Mouse (Mus musculus): ENCODE measurements around the gene Actr8. TPM values are rescaled to one million over a fixed set of nuclear protein-coding genes. Genes with fewer than 3 reads are reported as not detected.

Gene Actr8
- total and polyA plus RNA-seq, 3 experiments, result 14.5 to 39.9 (median 36.8) TPM

DNA sequence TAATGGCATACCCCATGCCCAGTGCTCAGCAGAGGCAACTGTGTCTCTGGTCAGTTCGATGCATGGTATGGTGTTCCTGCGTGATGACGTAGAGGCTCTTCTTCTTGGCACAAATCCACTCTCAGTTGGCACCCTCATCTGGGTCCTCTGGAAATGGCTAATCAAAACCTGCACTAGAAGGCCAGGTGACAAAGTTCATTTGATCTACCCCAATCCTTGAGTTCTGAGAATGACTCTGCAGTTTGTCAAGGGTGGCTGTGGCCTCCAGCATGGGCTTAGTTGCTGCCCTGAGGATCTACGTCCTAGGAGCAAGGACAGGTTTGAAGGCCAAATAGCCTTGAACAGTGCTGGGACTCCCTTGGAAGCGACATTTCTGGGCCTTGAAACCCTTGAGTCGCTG lies 40.7 kb downstream of the Actr8 start:
- H3K36me3 ChIP-seq (ENCODE audit: control insufficient read depth, insufficient read depth, low read length), result no peaks in the 10 kb centered on the region
- intact Hi-C loops (cut with DNase I), result no loop called here
- no peak overlapping the region for H3K9ac ChIP-seq (ENCODE audit: low read depth, low read length)
- DNase-seq, result no peak
- H3K4me1 ChIP-seq (ENCODE audit: control insufficient read depth, insufficient read depth, low read length), result no peaks in the 10 kb centered on the region
- WGBS, result 91% methylated on average over 6 of the region's 6 CpGs
- H3K79me2 ChIP-seq (replicated peaks; ENCODE audit: control insufficient read depth, insufficient read depth, low read length), result no peaks in the 10 kb centered on the region
- H3K27ac ChIP-seq, result no peak overlapping the region
- H3K27me3 ChIP-seq (ENCODE audit: control insufficient read depth, insufficient read depth, low read length), result no peaks in the 10 kb centered on the region
- no peak overlapping the region for H3K4me3 ChIP-seq
- no peak for TF ChIP-seq POLR2A (IDR thresholded peaks at IDR 0.05; ENCODE audit: insufficient read depth, low read depth, low read length)
- TF ChIP-seq EP300 (IDR thresholded peaks at IDR 0.05; ENCODE audit: insufficient read depth, low read depth, low read length), result no peak
- TF ChIP-seq CTCF (IDR thresholded peaks at IDR 0.05), result no peak

DNA sequence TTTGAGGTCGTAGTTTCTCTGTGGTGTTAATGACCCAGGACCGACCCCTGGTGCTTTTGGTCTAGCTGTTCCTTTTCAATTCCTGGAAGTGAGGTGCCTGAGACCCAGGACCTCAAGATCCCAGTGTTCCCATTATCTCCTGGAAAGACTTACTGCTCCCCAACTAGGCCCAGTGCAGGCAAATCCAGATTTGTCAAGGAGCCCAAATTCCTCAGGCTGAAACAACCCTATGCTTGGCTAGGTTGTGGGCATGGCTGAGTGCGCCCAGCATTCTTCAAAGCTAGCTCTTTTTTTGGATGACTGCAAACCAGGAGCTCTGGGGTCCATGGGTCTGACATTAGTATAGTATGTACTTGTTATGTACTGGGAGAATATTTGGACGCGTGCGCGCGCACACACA lies 41.2 kb downstream of the Actr8 start:
- WGBS, result 91% methylated on average over 8 of the region's 8 CpGs
- H3K79me2 ChIP-seq (replicated peaks; ENCODE audit: control insufficient read depth, insufficient read depth, low read length), result no peaks in the 10 kb centered on the region
- H3K9ac ChIP-seq (ENCODE audit: low read depth, low read length), result no peak overlapping the region
- TF ChIP-seq EP300 (IDR thresholded peaks at IDR 0.05; ENCODE audit: insufficient read depth, low read depth, low read length) (no peak), CTCF (IDR thresholded peaks at IDR 0.05) (no peak), POLR2A (IDR thresholded peaks at IDR 0.05; ENCODE audit: insufficient read depth, low read depth, low read length) (no peak)
- H3K27ac ChIP-seq, result no peak overlapping the region
- DNase-seq, result no peak
- H3K36me3 ChIP-seq (ENCODE audit: control insufficient read depth, insufficient read depth, low read length), result no peaks in the 10 kb centered on the region
- H3K4me3 ChIP-seq, result no peak overlapping the region
- H3K27me3 ChIP-seq (ENCODE audit: control insufficient read depth, insufficient read depth, low read length), result no peaks in the 10 kb centered on the region
- intact Hi-C loops (cut with DNase I), result no loop called here
- no peaks in the 10 kb centered on the region for H3K4me1 ChIP-seq (ENCODE audit: control insufficient read depth, insufficient read depth, low read length)

DNA sequence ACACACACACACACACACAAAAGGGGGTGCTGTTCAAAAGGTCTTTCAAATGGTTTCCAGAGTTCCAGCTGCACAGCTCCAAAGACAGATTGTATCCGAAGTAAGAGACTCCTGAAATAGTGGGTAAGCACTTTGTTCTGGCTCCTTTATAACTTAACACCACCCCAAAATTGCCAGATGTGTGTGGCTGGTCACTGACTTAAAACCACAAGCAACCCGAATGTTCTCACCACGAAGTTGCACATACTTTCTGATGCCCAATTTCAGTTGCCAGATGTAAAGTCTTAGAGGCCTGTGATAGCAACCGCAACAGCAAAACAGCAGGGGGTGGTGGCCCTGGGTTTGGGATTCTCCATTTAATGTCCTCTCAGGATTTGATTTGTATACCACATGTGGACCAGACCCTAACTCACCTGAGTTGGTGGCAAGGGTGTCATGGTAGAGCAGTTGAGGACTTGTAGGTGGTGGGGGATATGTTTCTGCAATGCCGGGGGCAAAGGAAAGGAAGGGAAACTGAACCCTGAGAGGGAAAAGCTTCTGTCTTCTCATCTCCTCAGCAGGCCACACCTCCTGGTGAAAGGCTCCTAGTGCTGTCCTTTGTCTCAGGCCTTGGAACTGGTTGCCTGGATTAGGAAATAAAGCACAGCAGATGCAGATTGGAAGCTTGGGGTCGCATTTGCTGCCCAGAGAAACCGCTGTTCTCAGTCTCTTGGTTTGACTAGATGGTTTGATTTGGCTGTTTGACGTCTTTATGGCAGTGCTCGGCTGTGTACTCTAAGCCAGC lies 41.8 kb downstream of the Actr8 start:
- H3K4me1 ChIP-seq (ENCODE audit: control insufficient read depth, insufficient read depth, low read length), result no peaks in the 10 kb centered on the region
- intact Hi-C loops (cut with DNase I), result no loop called here
- no peak overlapping the region for H3K4me3 ChIP-seq
- no peaks in the 10 kb centered on the region for H3K27me3 ChIP-seq (ENCODE audit: control insufficient read depth, insufficient read depth, low read length)
- H3K27ac ChIP-seq, result no peak overlapping the region
- H3K36me3 ChIP-seq (ENCODE audit: control insufficient read depth, insufficient read depth, low read length), result no peaks in the 10 kb centered on the region
- no peak overlapping the region for H3K9ac ChIP-seq (ENCODE audit: low read depth, low read length)
- 76% methylated on average over 9 of the region's 9 CpGs for WGBS
- H3K79me2 ChIP-seq (replicated peaks; ENCODE audit: control insufficient read depth, insufficient read depth, low read length), result no peaks in the 10 kb centered on the region
- TF ChIP-seq CTCF (IDR thresholded peaks at IDR 0.05) (no peak), POLR2A (IDR thresholded peaks at IDR 0.05; ENCODE audit: insufficient read depth, low read depth, low read length) (no peak), EP300 (IDR thresholded peaks at IDR 0.05; ENCODE audit: insufficient read depth, low read depth, low read length) (no peak)
- DNase-seq, result no peak

DNA sequence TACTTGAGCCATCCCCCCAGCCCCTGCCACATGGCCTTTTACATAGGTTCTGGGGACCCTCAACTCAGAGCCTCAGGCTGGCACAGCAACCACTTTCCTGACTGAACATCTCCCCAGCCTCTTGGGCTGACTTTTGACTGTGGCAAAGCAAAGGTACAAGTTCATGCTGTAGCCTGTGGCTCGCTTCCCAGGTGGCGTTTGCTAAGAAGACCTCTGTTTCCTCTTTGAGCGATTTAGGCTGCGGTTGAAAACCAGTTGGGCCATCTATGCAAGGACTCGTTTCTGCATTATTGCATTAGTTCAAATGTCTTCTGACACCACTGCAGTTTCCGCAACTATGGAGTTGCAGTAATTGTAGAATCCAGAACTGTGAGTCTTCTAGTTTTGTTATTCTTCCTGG lies 44.3 kb downstream of the Actr8 start:
- Histone ChIP-seq H3K27ac (no peak overlapping the region), H3K9ac (ENCODE audit: low read depth, low read length) (no peak overlapping the region), H3K36me3 (ENCODE audit: control insufficient read depth, insufficient read depth, low read length) (no peaks in the 10 kb centered on the region), H3K4me1 (ENCODE audit: control insufficient read depth, insufficient read depth, low read length) (no peaks in the 10 kb centered on the region), H3K4me3 (no peak overlapping the region), H3K79me2 (replicated peaks; ENCODE audit: control insufficient read depth, insufficient read depth, low read length) (no peaks in the 10 kb centered on the region), H3K27me3 (ENCODE audit: control insufficient read depth, insufficient read depth, low read length) (no peaks in the 10 kb centered on the region)
- TF ChIP-seq CTCF (IDR thresholded peaks at IDR 0.05) (no peak), POLR2A (IDR thresholded peaks at IDR 0.05; ENCODE audit: insufficient read depth, low read depth, low read length) (no peak), EP300 (IDR thresholded peaks at IDR 0.05; ENCODE audit: insufficient read depth, low read depth, low read length) (no peak)
- WGBS, result 89% methylated on average over 6 of the region's 6 CpGs
- no peak for DNase-seq
- intact Hi-C loops (cut with DNase I), result no loop called here

DNA sequence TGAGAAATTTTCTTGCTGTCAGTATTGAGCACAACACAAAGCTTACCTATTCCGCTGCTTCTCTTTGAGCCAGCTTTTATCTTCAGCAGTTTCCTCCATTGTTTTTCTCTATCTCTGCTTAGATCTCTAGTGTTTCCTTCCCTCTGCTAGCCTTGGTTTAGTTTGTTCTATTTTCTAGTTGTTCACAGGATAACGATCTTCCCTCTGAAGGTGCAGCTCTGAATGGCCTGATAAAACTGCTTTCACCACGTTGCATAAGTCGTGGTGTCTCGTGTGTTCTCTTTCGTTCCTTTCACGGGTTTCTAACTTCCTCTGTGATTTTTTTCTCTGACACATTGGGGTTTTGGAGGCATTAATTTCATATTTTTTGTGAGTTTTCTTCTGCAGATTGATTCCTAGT lies 46.2 kb downstream of the Actr8 start:
- Histone ChIP-seq H3K27me3 (ENCODE audit: control insufficient read depth, insufficient read depth, low read length) (no peaks in the 10 kb centered on the region), H3K4me3 (no peak overlapping the region), H3K36me3 (ENCODE audit: control insufficient read depth, insufficient read depth, low read length) (no peaks in the 10 kb centered on the region), H3K27ac (no peak overlapping the region), H3K9ac (ENCODE audit: low read depth, low read length) (no peak overlapping the region), H3K79me2 (replicated peaks; ENCODE audit: control insufficient read depth, insufficient read depth, low read length) (no peaks in the 10 kb centered on the region), H3K4me1 (ENCODE audit: control insufficient read depth, insufficient read depth, low read length) (no peaks in the 10 kb centered on the region)
- no peak for TF ChIP-seq CTCF (IDR thresholded peaks at IDR 0.05)
- TF ChIP-seq POLR2A (IDR thresholded peaks at IDR 0.05; ENCODE audit: insufficient read depth, low read depth, low read length), result no peak
- no peak for TF ChIP-seq EP300 (IDR thresholded peaks at IDR 0.05; ENCODE audit: insufficient read depth, low read depth, low read length)
- no peak for DNase-seq
- intact Hi-C loops (cut with DNase I), result no loop called here
- WGBS, result 29% methylated on average over 7 of the region's 7 CpGs

DNA sequence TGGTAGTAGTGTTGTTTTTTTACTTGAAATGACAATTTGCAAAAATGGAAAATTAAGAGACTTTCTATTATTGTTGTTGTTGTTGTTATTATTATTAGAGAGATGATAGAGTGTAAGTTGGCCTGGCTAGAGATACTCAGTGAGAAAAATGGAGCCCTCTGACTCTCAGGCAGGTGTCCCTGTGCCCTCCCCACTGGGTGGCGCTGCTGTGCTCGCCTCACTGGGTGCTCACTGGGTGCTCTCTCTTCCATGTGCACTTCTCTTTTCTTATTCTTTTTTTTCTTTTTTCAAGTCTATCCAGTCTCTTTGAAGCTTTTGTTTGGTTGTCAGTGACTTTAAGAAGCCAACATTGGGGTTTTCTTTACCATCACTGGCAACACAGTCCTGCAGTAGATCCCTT lies 49.2 kb downstream of the Actr8 start:
- Histone ChIP-seq H3K4me1 (ENCODE audit: control insufficient read depth, insufficient read depth, low read length) (no peaks in the 10 kb centered on the region), H3K79me2 (replicated peaks; ENCODE audit: control insufficient read depth, insufficient read depth, low read length) (no peaks in the 10 kb centered on the region), H3K27ac (no peak overlapping the region), H3K4me3 (no peak overlapping the region), H3K27me3 (ENCODE audit: control insufficient read depth, insufficient read depth, low read length) (no peaks in the 10 kb centered on the region), H3K36me3 (ENCODE audit: control insufficient read depth, insufficient read depth, low read length) (no peaks in the 10 kb centered on the region), H3K9ac (ENCODE audit: low read depth, low read length) (no peak overlapping the region)
- peak in 1 of 2 experiments; percentile 25 for DNase-seq
- intact Hi-C loops (cut with DNase I), result no loop called here
- WGBS, result 36% methylated on average over 2 of the region's 2 CpGs
- TF ChIP-seq CTCF (IDR thresholded peaks at IDR 0.05) (peak; percentile 46), POLR2A (IDR thresholded peaks at IDR 0.05; ENCODE audit: insufficient read depth, low read depth, low read length) (no peak)

All from heart, adult 2 months (tissue).